Mouse (Mus musculus): ENCODE measurements around the gene Thsd7b. TPM values are rescaled to one million over a fixed set of nuclear protein-coding genes. Genes with fewer than 3 reads are reported as not detected.

Thsd7b gene
- polyA plus RNA-seq, 2 experiments, result 1.1 to 1.8 TPM

- H3K27ac ChIP-seq (replicated peaks; ENCODE audit: low read depth, low read length), result no peak overlapping the region
- no peaks in the 10 kb centered on the region for H3K36me3 ChIP-seq (ENCODE audit: control insufficient read depth, insufficient read depth, low read length)
- no peak overlapping the region for H3K4me2 ChIP-seq (replicated peaks; ENCODE audit: low read depth, low read length, severe bottlenecking)
- TF ChIP-seq POLR2A (IDR thresholded peaks at IDR 0.05; ENCODE audit: borderline replicate concordance, extremely low read depth, insufficient read depth, insufficient read length), result no peak
- H3K4me1 ChIP-seq (ENCODE audit: control insufficient read depth, insufficient read depth, low read length), result no peaks in the 10 kb centered on the region
- no peak for ATAC-seq (ENCODE audit: low FRiP score, low read depth)
- H3K9ac ChIP-seq (ENCODE audit: low read depth, low read length, severe bottlenecking), result no peak overlapping the region
- no peak for DNase-seq (ENCODE audit: low spot score)
- no peaks in the 10 kb centered on the region for H3K9me3 ChIP-seq (ENCODE audit: control insufficient read depth, low read length)
- H3K4me3 ChIP-seq (replicated peaks; ENCODE audit: low read length), result no peak overlapping the region
- 41% methylated on average over 1 of the region's 1 CpGs for WGBS
- H3K27me3 ChIP-seq (ENCODE audit: control insufficient read depth, insufficient read depth, low read length), result no peaks in the 10 kb centered on the region
Observed at GRCm38 (mm10) chr1:129365590-129365989, 92.5 kb downstream of the Thsd7b start.

GRCm38 (mm10) chr1:129386479-129386878, 113.4 kb downstream of the Thsd7b start:
- Histone ChIP-seq H3K4me1 (ENCODE audit: control insufficient read depth, insufficient read depth, low read length) (no peaks in the 10 kb centered on the region), H3K9me3 (ENCODE audit: control insufficient read depth, low read length) (no peaks in the 10 kb centered on the region), H3K27me3 (ENCODE audit: control insufficient read depth, insufficient read depth, low read length) (no peaks in the 10 kb centered on the region), H3K4me3 (replicated peaks; ENCODE audit: low read length) (no peak overlapping the region), H3K36me3 (ENCODE audit: control insufficient read depth, insufficient read depth, low read length) (no peaks in the 10 kb centered on the region), H3K27ac (replicated peaks; ENCODE audit: low read depth, low read length) (no peak overlapping the region), H3K4me2 (replicated peaks; ENCODE audit: low read depth, low read length, severe bottlenecking) (no peak overlapping the region), H3K9ac (ENCODE audit: low read depth, low read length, severe bottlenecking) (no peak overlapping the region)
- no peak for DNase-seq (ENCODE audit: low spot score)
- no peak for ATAC-seq (ENCODE audit: low FRiP score, low read depth)
- no peak for TF ChIP-seq POLR2A (IDR thresholded peaks at IDR 0.05; ENCODE audit: borderline replicate concordance, extremely low read depth, insufficient read depth, insufficient read length)

- no peak for TF ChIP-seq POLR2A (IDR thresholded peaks at IDR 0.05; ENCODE audit: borderline replicate concordance, extremely low read depth, insufficient read depth, insufficient read length)
- H3K27ac ChIP-seq (replicated peaks; ENCODE audit: low read depth, low read length), result no peak overlapping the region
- no peaks in the 10 kb centered on the region for H3K4me1 ChIP-seq (ENCODE audit: control insufficient read depth, insufficient read depth, low read length)
- DNase-seq (ENCODE audit: low spot score) (no peak), ATAC-seq (ENCODE audit: low FRiP score, low read depth) (no peak)
- no peak overlapping the region for H3K4me2 ChIP-seq (replicated peaks; ENCODE audit: low read depth, low read length, severe bottlenecking)
- H3K4me3 ChIP-seq (replicated peaks; ENCODE audit: low read length), result no peak overlapping the region
- no peak overlapping the region for H3K9ac ChIP-seq (ENCODE audit: low read depth, low read length, severe bottlenecking)
- H3K9me3 ChIP-seq (ENCODE audit: control insufficient read depth, low read length), result no peaks in the 10 kb centered on the region
- H3K27me3 ChIP-seq (ENCODE audit: control insufficient read depth, insufficient read depth, low read length), result no peaks in the 10 kb centered on the region
- H3K36me3 ChIP-seq (ENCODE audit: control insufficient read depth, insufficient read depth, low read length), result no peaks in the 10 kb centered on the region
- WGBS, result 81% methylated on average over 1 of the region's 1 CpGs
Observed at GRCm38 (mm10) chr1:129411584-129411983, 138.5 kb downstream of the Thsd7b start.

- DNase-seq (ENCODE audit: low spot score), result no peak
- Histone ChIP-seq H3K9me3 (ENCODE audit: control insufficient read depth, low read length) (no peaks in the 10 kb centered on the region), H3K27ac (replicated peaks; ENCODE audit: low read depth, low read length) (no peak overlapping the region), H3K4me2 (replicated peaks; ENCODE audit: low read depth, low read length, severe bottlenecking) (no peak overlapping the region), H3K27me3 (ENCODE audit: control insufficient read depth, insufficient read depth, low read length) (no peaks in the 10 kb centered on the region), H3K36me3 (ENCODE audit: control insufficient read depth, insufficient read depth, low read length) (no peaks in the 10 kb centered on the region), H3K4me3 (replicated peaks; ENCODE audit: low read length) (no peak overlapping the region), H3K4me1 (ENCODE audit: control insufficient read depth, insufficient read depth, low read length) (no peaks in the 10 kb centered on the region), H3K9ac (ENCODE audit: low read depth, low read length, severe bottlenecking) (no peak overlapping the region)
- no peak for TF ChIP-seq POLR2A (IDR thresholded peaks at IDR 0.05; ENCODE audit: borderline replicate concordance, extremely low read depth, insufficient read depth, insufficient read length)
- no peak for ATAC-seq (ENCODE audit: low FRiP score, low read depth)
Observed at GRCm38 (mm10) chr1:129421581-129421980, 148.5 kb downstream of the Thsd7b start.

GRCm38 (mm10) chr1:129464414-129464813, 191.3 kb downstream of the Thsd7b start:
- H3K4me1 ChIP-seq (ENCODE audit: control insufficient read depth, insufficient read depth, low read length), result no peaks in the 10 kb centered on the region
- H3K36me3 ChIP-seq (ENCODE audit: control insufficient read depth, insufficient read depth, low read length), result no peaks in the 10 kb centered on the region
- no peak overlapping the region for H3K27ac ChIP-seq (replicated peaks; ENCODE audit: low read depth, low read length)
- H3K9ac ChIP-seq (ENCODE audit: low read depth, low read length, severe bottlenecking), result no peak overlapping the region
- no peaks in the 10 kb centered on the region for H3K9me3 ChIP-seq (ENCODE audit: control insufficient read depth, low read length)
- TF ChIP-seq POLR2A (IDR thresholded peaks at IDR 0.05; ENCODE audit: borderline replicate concordance, extremely low read depth, insufficient read depth, insufficient read length), result no peak
- DNase-seq (ENCODE audit: low spot score) (no peak), ATAC-seq (ENCODE audit: low FRiP score, low read depth) (no peak)
- H3K27me3 ChIP-seq (ENCODE audit: control insufficient read depth, insufficient read depth, low read length), result no peaks in the 10 kb centered on the region
- no peak overlapping the region for H3K4me2 ChIP-seq (replicated peaks; ENCODE audit: low read depth, low read length, severe bottlenecking)
- no peak overlapping the region for H3K4me3 ChIP-seq (replicated peaks; ENCODE audit: low read length)
- WGBS, result 59% methylated on average over 2 of the region's 2 CpGs

- DNase-seq (ENCODE audit: low spot score) (no peak), ATAC-seq (ENCODE audit: low FRiP score, low read depth) (no peak)
Observed at GRCm38 (mm10) chr1:129473504-129473903, 200.4 kb downstream of the Thsd7b start.

More at GRCm38 (mm10) chr1:129473504-129473903, 200.4 kb downstream of the Thsd7b start:
- Histone ChIP-seq H3K27me3 (ENCODE audit: control insufficient read depth, insufficient read depth, low read length) (no peaks in the 10 kb centered on the region), H3K9ac (ENCODE audit: low read depth, low read length, severe bottlenecking) (no peak overlapping the region), H3K4me2 (replicated peaks; ENCODE audit: low read depth, low read length, severe bottlenecking) (no peak overlapping the region), H3K36me3 (ENCODE audit: control insufficient read depth, insufficient read depth, low read length) (no peaks in the 10 kb centered on the region), H3K27ac (replicated peaks; ENCODE audit: low read depth, low read length) (no peak overlapping the region), H3K4me1 (ENCODE audit: control insufficient read depth, insufficient read depth, low read length) (no peaks in the 10 kb centered on the region), H3K4me3 (replicated peaks; ENCODE audit: low read length) (no peak overlapping the region), H3K9me3 (ENCODE audit: control insufficient read depth, low read length) (no peaks in the 10 kb centered on the region)
- TF ChIP-seq POLR2A (IDR thresholded peaks at IDR 0.05; ENCODE audit: borderline replicate concordance, extremely low read depth, insufficient read depth, insufficient read length), result no peak
- 77% methylated on average over 7 of the region's 7 CpGs for WGBS
